Mouse (Mus musculus) heart, embryonic 16.5 days (tissue): ENCODE measurements around the gene Ust. TPM values are rescaled to one million over a fixed set of nuclear protein-coding genes. Genes with fewer than 3 reads are reported as not detected.

Source experiments
- ATAC-seq: fragments of 200-750 bp; cut with Nextera tagmentation; replicated peaks from 2 replicates; pipeline ENCODE4 v1.8.0; 2017; ENCODE audit warnings: moderate number of reproducible peaks; ENCODE audit not compliant: insufficient read depth, low FRiP score; ENCODE audit errors: extremely low read depth
- H3K27ac ChIP-seq: fragments of 300-500 bp; sonication (generic); 2 replicates; pipeline ENCODE4 v1.5.1; 2014; ENCODE audit warnings: mild to moderate bottlenecking, low read length, control low read depth, moderate library complexity
- H3K27me3 ChIP-seq: fragments of 300-500 bp; sonication (generic); 2 replicates; pipeline ENCODE4 v1.6.1; 2014; ENCODE audit warnings: low read length, mixed read lengths; ENCODE audit not compliant: control insufficient read depth, insufficient read depth
- H3K36me3 ChIP-seq: fragments of 300-500 bp; sonication (generic); 2 replicates; pipeline ENCODE4 v1.6.1; 2014; ENCODE audit not compliant: control insufficient read depth, insufficient read depth
- H3K4me1 ChIP-seq: fragments of 300-500 bp; sonication (generic); 2 replicates; pipeline ENCODE4 v1.6.1; 2014; ENCODE audit warnings: low read length, mixed read lengths; ENCODE audit not compliant: control insufficient read depth, insufficient read depth
- H3K4me2 ChIP-seq: fragments of 300-500 bp; sonication (generic); 2 replicates; pipeline ENCODE4 v1.6.1; 2014; ENCODE audit warnings: low read depth, mild to moderate bottlenecking, control low read depth, low read length
- H3K4me3 ChIP-seq: fragments of 300-500 bp; sonication (generic); 2 replicates; pipeline ENCODE4 v1.5.1; 2014; ENCODE audit warnings: mild to moderate bottlenecking, control low read depth, low read length
- H3K9ac ChIP-seq: fragments of 300-500 bp; sonication (generic); 2 replicates; pipeline ENCODE4 v1.6.1; 2014; ENCODE audit warnings: low read length, control low read depth
- H3K9me3 ChIP-seq: fragments of 300-500 bp; sonication (generic); replicated peaks from 2 replicates; pipeline ENCODE4 v1.6.1; 2016; ENCODE audit warnings: low read length; ENCODE audit not compliant: control insufficient read depth
- WGBS: fragments of 180-500 bp; shearing (Covaris S2); extraction: QIAGEN DNeasy Blood & Tissue Kit; methylation state at CpG from one replicate; pipeline ENCODE4 v1.1.7; 2014; 5-methylcytosine and 5-hydroxymethylcytosine counted together
- polyA plus RNA-seq: library from polyadenylated mRNA; unstranded; fragments of >200 nt; fragmentation: Nextera tagmentation; extraction: Ambion mirVana; gene quantifications from 2 replicates; pipeline ENCODE4 v1.2.1, GENCODE M21; 2015

The Ust gene
- polyA plus RNA-seq, 1 experiment from 2014 or later: 2.1 TPM

DNA sequence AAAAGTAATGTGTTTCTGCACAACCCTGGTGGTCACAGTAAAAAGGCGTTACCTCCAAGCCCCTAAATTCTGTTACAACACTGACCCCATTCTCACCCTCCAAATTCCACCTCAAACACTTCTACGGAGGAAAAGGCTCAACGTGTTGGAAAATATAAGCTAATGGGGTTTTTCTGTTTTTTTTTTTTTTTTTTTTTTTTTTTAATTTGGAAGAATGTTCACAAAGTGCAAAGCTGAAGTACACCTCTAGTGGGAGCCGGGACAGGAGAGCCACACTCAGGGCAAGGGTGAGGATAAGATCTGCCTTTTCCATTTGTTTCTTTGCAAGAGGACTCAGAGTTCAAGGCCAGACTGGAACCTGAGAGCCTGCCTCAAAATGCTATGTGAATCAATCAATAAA, 34.1 kb downstream of the Ust start:
- no peak for ATAC-seq
- 79% methylated on average over 4 of the region's 4 CpGs for WGBS
- H3K9me3 ChIP-seq: no peaks in the 10 kb centered on the region
- H3K4me2 ChIP-seq: no peak overlapping the region
- no peak overlapping the region for H3K27ac ChIP-seq
- no peaks in the 10 kb centered on the region for H3K27me3 ChIP-seq
- no peak overlapping the region for H3K4me3 ChIP-seq
- peaks cover 2% of the 10 kb centered on the region; the same call in 1 of the 2 replicates for H3K4me1 ChIP-seq
- H3K9ac ChIP-seq: no peak overlapping the region
- no peaks in the 10 kb centered on the region for H3K36me3 ChIP-seq

- Histone ChIP-seq H3K9ac (no peak overlapping the region), H3K4me2 (no peak overlapping the region), H3K4me1 (no peaks in the 10 kb centered on the region), H3K27me3 (no peaks in the 10 kb centered on the region), H3K27ac (no peak overlapping the region), H3K4me3 (no peak overlapping the region), H3K36me3 (no peaks in the 10 kb centered on the region), H3K9me3 (no peaks in the 10 kb centered on the region)
- no peak for ATAC-seq
- 88% methylated on average over 4 of the region's 4 CpGs for WGBS
Measured at GRCm38 (mm10) chr10:8482779-8483178, 35.8 kb downstream of the Ust start.

DNA sequence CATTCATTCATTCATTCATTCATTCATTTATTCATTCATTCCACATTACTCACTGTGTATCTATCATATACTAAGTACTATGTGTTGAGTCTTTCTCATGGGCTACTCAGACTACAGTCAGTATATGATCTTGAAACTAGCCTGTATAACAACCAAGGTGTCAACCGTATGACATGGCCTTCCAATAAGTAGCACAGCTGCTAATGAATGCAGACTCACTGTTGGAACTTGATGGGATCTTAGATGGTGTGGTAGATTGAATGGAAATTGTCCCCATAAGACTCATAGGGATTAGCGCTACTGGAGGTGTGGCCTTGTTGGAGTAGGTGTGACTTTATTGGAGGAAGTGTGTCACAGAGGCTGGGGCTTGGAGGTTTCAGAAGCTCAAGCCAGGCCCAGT, 38.8 kb downstream of the Ust start:
- Histone ChIP-seq H3K4me3 (no peak overlapping the region), H3K27me3 (no peaks in the 10 kb centered on the region), H3K36me3 (no peaks in the 10 kb centered on the region), H3K9me3 (no peaks in the 10 kb centered on the region), H3K27ac (no peak overlapping the region), H3K4me2 (no peak overlapping the region), H3K4me1 (no peaks in the 10 kb centered on the region), H3K9ac (no peak overlapping the region)
- ATAC-seq: no peak
- 90% methylated on average over 2 of the region's 2 CpGs for WGBS

DNA sequence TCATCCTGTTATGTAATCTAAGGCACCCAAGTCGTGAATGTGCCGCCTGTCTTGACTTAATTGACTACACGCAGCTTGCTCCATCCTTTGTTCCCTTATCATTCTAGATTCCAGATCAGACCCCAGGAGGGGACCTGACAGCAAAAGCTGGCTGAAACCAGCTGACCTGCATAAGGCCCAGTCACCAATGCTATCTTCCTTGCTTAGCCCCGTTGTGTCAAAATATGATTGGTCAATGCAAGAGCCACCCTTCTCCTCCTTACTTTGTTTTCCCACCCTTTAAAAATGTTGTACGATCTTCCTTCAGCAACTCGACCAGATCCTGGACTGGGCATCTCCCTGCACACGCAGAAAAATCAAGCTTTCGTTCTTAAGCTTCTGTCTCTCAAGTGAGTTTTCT, 40.7 kb downstream of the Ust start:
- no peaks in the 10 kb centered on the region for H3K27me3 ChIP-seq
- 79% methylated on average over 8 of the region's 8 CpGs for WGBS
- no peaks in the 10 kb centered on the region for H3K36me3 ChIP-seq
- no peaks in the 10 kb centered on the region for H3K9me3 ChIP-seq
- H3K4me3 ChIP-seq: no peak overlapping the region
- H3K4me2 ChIP-seq: no peak overlapping the region
- no peak overlapping the region for H3K9ac ChIP-seq
- ATAC-seq: no peak
- H3K4me1 ChIP-seq: no peaks in the 10 kb centered on the region
- H3K27ac ChIP-seq: no peak overlapping the region

DNA sequence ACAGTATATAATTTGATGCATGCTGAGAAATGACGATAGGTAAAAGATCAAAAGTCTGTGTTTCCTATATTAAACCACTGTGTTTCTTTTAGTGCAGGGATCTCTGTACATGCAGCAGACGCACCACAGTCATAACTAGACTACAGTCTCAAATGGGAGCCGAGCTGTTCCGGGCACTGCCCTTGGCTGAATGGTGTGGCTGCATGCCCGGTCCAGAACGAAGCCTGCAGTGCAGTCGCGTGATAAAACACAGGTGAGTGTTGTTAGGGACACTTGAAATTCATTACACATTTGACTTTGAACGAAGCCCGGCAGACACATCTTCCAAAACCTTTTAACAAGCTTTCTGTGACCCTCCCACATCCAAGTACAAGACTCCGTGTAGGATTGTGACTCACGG, 46.6 kb downstream of the Ust start:
- Histone ChIP-seq H3K27me3 (no peaks in the 10 kb centered on the region), H3K4me3 (no peak overlapping the region), H3K4me1 (no peaks in the 10 kb centered on the region), H3K9ac (no peak overlapping the region), H3K27ac (no peak overlapping the region), H3K4me2 (no peak overlapping the region), H3K9me3 (no peaks in the 10 kb centered on the region), H3K36me3 (no peaks in the 10 kb centered on the region)
- WGBS: 69% methylated on average over 12 of the region's 12 CpGs
- ATAC-seq: no peak

GRCm38 (mm10) chr10:8471012-8471411, 47.6 kb downstream of the Ust start:
- no peaks in the 10 kb centered on the region for H3K4me1 ChIP-seq
- no peaks in the 10 kb centered on the region for H3K27me3 ChIP-seq
- H3K4me2 ChIP-seq: no peak overlapping the region
- H3K36me3 ChIP-seq: no peaks in the 10 kb centered on the region
- H3K27ac ChIP-seq: no peak overlapping the region
- H3K9ac ChIP-seq: no peak overlapping the region
- no peak overlapping the region for H3K4me3 ChIP-seq
- H3K9me3 ChIP-seq: no peaks in the 10 kb centered on the region
- no peak for ATAC-seq
- 78% methylated on average over 5 of the region's 5 CpGs for whole genome bisulfite sequencing

- no peaks in the 10 kb centered on the region for H3K36me3 ChIP-seq
- no peak for ATAC-seq
- H3K9me3 ChIP-seq: no peaks in the 10 kb centered on the region
- H3K27me3 ChIP-seq: no peaks in the 10 kb centered on the region
- WGBS: 72% methylated on average over 3 of the region's 3 CpGs
- H3K4me1 ChIP-seq: no peaks in the 10 kb centered on the region
- H3K9ac ChIP-seq: no peak overlapping the region
- H3K4me3 ChIP-seq: no peak overlapping the region
- no peak overlapping the region for H3K4me2 ChIP-seq
- no peak overlapping the region for H3K27ac ChIP-seq
Measured at GRCm38 (mm10) chr10:8469516-8469915, 49.1 kb downstream of the Ust start.

- ATAC-seq: no peak
- Histone ChIP-seq H3K9me3 (no peaks in the 10 kb centered on the region), H3K4me1 (no peaks in the 10 kb centered on the region), H3K27ac (no peak overlapping the region), H3K36me3 (no peaks in the 10 kb centered on the region), H3K9ac (no peak overlapping the region), H3K4me2 (no peak overlapping the region), H3K27me3 (no peaks in the 10 kb centered on the region), H3K4me3 (no peak overlapping the region)
- 76% methylated on average over 5 of the region's 5 CpGs for WGBS
Measured at GRCm38 (mm10) chr10:8468651-8469386, 49.8 kb downstream of the Ust start.

DNA sequence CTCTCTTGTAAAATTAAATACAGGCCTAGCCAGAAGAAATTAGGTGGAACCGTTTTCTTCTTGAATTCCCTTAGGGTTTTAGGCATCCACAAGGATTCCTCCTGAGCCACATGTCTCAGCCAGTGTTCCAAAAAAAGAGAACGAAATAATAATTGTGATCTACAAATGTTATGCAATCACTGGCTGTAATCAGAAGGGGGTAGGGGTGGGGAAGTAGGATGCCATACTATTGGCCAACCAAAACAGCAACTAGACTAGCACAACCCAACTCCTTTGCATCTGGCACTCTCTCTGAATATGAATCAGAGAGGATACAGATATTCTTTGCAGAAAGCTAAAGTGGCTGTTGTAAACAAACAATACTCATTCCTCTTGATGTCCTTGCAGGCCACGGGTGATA, 52.7 kb downstream of the Ust start:
- Histone ChIP-seq H3K27ac (no peak overlapping the region), H3K4me1 (no peaks in the 10 kb centered on the region), H3K9ac (no peak overlapping the region), H3K9me3 (no peaks in the 10 kb centered on the region), H3K27me3 (no peaks in the 10 kb centered on the region), H3K4me3 (no peak overlapping the region), H3K4me2 (no peak overlapping the region), H3K36me3 (no peaks in the 10 kb centered on the region)
- WGBS: 63% methylated on average over 3 of the region's 3 CpGs
- ATAC-seq: no peak
